Mouse (Mus musculus) layer of hippocampus, adult 18-20 months (tissue): ENCODE measurements around the gene Strn4. TPM values are rescaled to one million over a fixed set of nuclear protein-coding genes. Genes with fewer than 3 reads are reported as not detected.
A peak's percentile ranks its signal among the peaks of the same experiment; 100 is the strongest.

Experiments
- DNase-seq, 2 experiments: peaks; one replicate each; pipeline ENCODE4 v3.0.0; 2022; ENCODE audit warnings: low spot score in 2 of 2
- total RNA-seq, 2 experiments: library from RNA; stranded (reverse); gene quantifications; 2 replicates each; pipeline ENCODE4 v1.2.3; 2021

Gene Strn4
- total RNA-seq, 2 experiments from 2014 or later, result 260 to 290 TPM

DNA sequence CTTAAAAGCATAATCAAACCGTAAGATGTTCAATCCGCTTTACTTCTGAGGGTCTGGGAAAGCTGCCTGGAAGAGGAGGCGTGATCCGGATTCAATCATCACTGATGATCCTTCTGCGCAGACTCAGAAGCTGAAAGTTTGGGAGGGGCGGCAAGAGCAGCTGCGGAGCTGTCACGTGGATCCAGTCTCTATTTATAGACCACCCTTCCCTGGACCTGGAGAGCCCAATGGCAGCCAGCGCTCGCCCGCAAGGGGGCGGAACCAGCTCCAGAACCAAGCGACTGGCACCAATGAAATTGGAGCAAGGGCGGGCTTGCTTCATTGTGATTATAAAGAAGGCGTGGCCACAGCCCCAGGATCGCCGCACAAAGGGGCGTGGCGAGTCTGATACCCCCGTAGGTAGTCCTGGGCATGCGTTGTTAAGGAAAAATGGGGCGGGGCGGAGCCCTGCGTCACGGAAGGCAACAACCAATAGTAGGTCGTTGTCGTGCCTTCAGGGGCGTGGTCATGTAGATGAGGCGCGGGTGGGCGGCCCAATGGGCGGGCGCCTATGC, 59.1 kb downstream of the Strn4 start:
- peak; percentile 100 for DNase-seq

DNA sequence AGATGAGACGGTGACA, 59.4 kb downstream of the Strn4 start, which contains the start of gene Dact3:
Gene Dact3 (plus strand): TSS at position 8 of the 16 bp plus-strand sequence.
- no peak for DNase-seq

- DNase-seq, result no peak
Measured at GRCm38 (mm10) chr7:16875326-16875725, 59.6 kb downstream of the Strn4 start.

DNA sequence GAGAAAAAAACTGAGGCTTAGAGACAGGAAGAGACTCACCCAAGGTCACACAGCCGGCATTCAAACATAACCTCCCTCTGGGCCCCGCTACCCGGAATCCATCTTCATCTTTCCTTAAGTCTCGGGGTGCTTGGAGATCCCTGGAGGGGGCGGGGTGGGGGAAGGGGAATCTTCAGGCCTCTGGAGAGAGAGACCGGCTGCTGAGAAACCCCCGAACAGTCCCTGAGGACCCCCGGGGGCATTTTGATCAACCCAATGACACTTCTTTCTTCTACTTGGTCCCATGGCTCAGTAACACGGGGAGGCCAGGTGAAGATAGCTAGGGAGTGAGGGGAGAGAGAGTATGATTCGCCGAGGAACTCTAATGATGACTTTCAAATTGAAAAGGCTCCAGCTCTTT, 60.3 kb downstream of the Strn4 start:
- no peak for DNase-seq

DNA sequence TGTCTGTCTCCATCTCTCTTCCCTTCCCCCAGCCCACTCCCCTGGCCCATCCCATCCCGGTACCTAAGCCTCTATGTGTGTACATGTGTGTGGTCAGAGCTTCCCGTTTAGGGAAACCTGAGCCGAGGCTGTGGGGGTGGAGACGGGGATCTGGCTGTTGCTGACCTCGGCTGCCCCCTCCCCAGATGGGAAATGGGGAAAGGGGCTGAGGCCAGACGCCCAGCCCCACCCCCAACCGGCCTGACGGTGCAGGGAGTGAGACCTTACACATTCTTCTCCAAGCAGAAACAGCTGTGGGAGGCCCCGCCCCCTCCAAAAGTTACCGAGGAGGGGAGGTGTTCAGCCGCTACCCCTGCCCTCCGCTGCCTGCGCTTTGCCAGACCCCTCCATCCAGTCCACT, 60.9 kb downstream of the Strn4 start:
- no peak for DNase-seq

- DNase-seq, result no peak
Measured at GRCm38 (mm10) chr7:16877717-16878116, 62.0 kb downstream of the Strn4 start.

DNA sequence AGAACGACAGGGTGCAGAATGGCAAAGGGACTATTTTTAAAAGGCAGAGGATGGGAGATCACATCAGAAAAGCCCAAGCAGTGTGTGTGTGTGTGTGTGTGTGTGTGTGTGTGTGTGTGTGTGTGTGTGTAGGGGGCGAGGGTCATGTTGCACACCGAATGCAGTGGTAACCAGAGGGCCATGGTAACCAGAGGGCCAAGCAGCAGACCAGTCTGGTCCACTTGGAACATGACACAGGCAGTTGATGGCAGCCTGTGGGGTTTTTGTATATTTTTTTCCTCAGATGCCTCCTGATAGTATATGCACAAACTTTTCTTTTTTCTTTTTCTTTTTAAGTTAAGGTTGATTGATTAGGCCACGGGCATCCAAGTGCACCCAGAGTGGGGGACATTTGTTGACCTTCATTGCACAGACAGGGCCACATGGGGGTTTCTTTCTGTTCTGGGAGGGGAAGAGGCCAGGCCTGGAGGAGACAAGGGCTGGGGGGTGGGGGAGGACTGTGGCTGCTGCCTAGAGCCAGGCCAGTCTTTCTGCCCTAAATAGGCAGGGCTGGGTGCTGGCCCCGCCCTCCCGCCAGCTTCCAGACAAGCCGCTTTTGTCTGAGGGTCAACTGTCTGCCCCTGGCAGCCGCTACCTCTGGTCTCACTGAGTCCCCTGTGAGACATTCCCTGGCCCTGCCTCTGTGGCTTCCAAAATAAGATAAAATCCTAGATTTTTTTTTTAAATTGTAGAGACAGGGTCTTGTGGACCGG, 64.3 kb downstream of the Strn4 start:
- peak in 1 of 2 experiments; percentile 65 for DNase-seq

DNA sequence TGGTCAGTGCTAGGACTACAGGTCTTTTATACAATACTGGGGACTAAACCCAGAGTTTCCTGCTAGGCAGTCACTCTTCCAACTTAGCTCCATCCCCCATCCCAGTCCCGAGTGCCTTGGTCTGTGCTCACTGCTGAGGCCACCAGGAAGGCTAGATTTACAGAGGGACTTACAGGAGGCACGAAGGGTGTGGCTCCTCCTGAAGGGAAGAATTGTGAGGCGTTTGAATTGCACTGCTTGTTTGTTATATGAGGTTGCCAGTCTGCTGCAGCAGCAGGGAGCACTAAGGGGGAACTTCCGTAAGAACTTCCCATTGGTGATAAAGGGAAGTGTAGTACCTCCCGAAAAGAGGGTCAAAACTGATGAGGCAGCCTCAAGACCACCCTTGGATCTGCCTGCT, 64.9 kb downstream of the Strn4 start:
- no peak for DNase-seq

- DNase-seq, result no peak
Measured at GRCm38 (mm10) chr7:16883162-16883561, 67.5 kb downstream of the Strn4 start.

GRCm38 (mm10) chr7:16884334-16884733, 68.6 kb downstream of the Strn4 start:
- no peak for DNase-seq

DNA sequence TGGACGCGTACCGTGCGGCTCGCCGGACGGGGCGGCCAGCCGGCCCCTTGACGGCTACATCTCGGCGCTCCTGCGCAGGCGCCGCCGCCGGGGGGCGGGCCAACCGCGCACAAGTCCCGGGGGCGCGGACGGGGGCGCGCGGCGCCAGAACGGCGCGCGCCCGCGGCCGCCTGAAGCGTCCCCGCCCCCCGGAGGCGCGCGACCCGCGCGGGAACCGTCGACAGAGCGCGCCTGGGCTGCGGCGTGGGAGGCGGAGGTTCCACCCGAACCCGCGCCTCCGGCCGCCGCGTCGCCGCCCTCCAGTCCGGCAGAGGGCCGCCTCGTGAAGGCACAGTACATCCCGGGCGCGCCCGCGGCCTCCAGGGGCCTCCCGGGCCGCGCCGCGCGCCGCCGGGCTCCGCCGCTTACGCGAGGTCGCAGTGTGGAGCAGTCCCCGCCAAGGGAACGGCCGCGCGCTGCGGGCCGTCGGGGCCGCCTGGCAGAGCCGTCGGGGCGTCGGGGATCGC, 69.6 kb downstream of the Strn4 start:
- DNase-seq, result no peak

- no peak for DNase-seq
Measured at GRCm38 (mm10) chr7:16885905-16886304, 70.2 kb downstream of the Strn4 start.

Other genes starting within 250 kb of the Strn4 start
- 100 to 1,000 TPM; 125 to 128 TPM for gene Arhgap35, start 200.9 kb upstream of the Strn4 start, total RNA-seq
- gene Ceacam15, start 140.2 kb upstream of the Strn4 start, total RNA-seq, result not detected
- gene Ceacam9, start 94.0 kb upstream of the Strn4 start, total RNA-seq, result not detected
- gene Ap2s1, start 77.5 kb upstream of the Strn4 start, total RNA-seq, result 100 to 1,000 TPM; 257 to 266 TPM
- 1 to 10 TPM; 2.0 to 2.9 TPM for gene Slc1a5, start 34.5 kb upstream of the Strn4 start, total RNA-seq
- 10 to 100 TPM; 46.7 to 46.9 TPM for gene Fkrp, start 843 bp downstream of the Strn4 start, total RNA-seq
- gene Prkd2, start 27.0 kb downstream of the Strn4 start, total RNA-seq, result 1 to 10 TPM; 4.7 to 6.1 TPM
- gene Dact3, start 59.4 kb downstream of the Strn4 start, total RNA-seq, result 100 to 1,000 TPM; 173 to 175 TPM
- 1 to 10 TPM; 2.6 to 2.8 TPM for gene Gng8, start 75.9 kb downstream of the Strn4 start, total RNA-seq
- gene Ptgir, start 90.6 kb downstream of the Strn4 start, total RNA-seq, result under 1 TPM in 1 of 2 experiments, not detected in 1; 0.10 TPM
- gene Calm3, start 108.2 kb downstream of the Strn4 start, total RNA-seq, result 1,000 to 10,000 TPM; 2,132 to 2,161 TPM
- gene Pnmal2, start 128.8 kb downstream of the Strn4 start, total RNA-seq, result 100 to 1,000 TPM; 370 to 415 TPM
- 100 to 1,000 TPM; 118 to 134 TPM for gene Pnmal1, start 143.8 kb downstream of the Strn4 start, total RNA-seq
- gene Gm42372, start 167.2 kb downstream of the Strn4 start, total RNA-seq, result 10 to 100 TPM; 53.4 to 54.0 TPM
- 1 to 10 TPM; 1.8 to 2.1 TPM for gene Ccdc8, start 176.8 kb downstream of the Strn4 start, total RNA-seq
- gene Ppp5c, start 212.0 kb downstream of the Strn4 start, total RNA-seq, result 100 to 1,000 TPM; 146 to 147 TPM
- 10 to 100 TPM in 1 of 2 experiments, 1 to 10 TPM in 1; 8.3 to 13.1 TPM for gene Hif3a, start 246.5 kb downstream of the Strn4 start, total RNA-seq